Mouse (Mus musculus): Measurements from ENCODE around the gene Caln1. TPM values are rescaled to one million over a fixed set of nuclear protein-coding genes. Genes with fewer than 3 reads are reported as not detected.
"Not testable (repeated sequence)": the region's sequence is repeated elsewhere in the genome, so short reads cannot be mapped to it uniquely, and the experiment has no call there.

Gene Caln1
- total RNA-seq, 2 experiments from 2014 or later, result 135 to 142 TPM

- DNase-seq, result no peak
Observed at GRCm38 (mm10) chr5:130553916-130554315, 184.7 kb downstream of the Caln1 start.

- DNase-seq, result no peak
Observed at GRCm38 (mm10) chr5:130563146-130563545, 193.9 kb downstream of the Caln1 start.

- no peak for DNase-seq
Observed at GRCm38 (mm10) chr5:130566002-130566401, 196.7 kb downstream of the Caln1 start.

- no peak for DNase-seq
Observed at GRCm38 (mm10) chr5:130577581-130577980, 208.3 kb downstream of the Caln1 start.

GRCm38 (mm10) chr5:130584042-130584441 lies 214.8 kb downstream of the Caln1 start:
- no peak for DNase-seq

- DNase-seq, result no peak
Observed at GRCm38 (mm10) chr5:130586257-130586656, 217.0 kb downstream of the Caln1 start.

GRCm38 (mm10) chr5:130596541-130596940 lies 227.3 kb downstream of the Caln1 start:
- DNase-seq, result no peak

- DNase-seq, result no peak
Observed at GRCm38 (mm10) chr5:130613657-130614056, 244.4 kb downstream of the Caln1 start.

- no peak for DNase-seq
Observed at GRCm38 (mm10) chr5:130614209-130614608, 245.0 kb downstream of the Caln1 start.

GRCm38 (mm10) chr5:130620060-130620459 lies 250.8 kb downstream of the Caln1 start:
- DNase-seq, result no peak

- no peak for DNase-seq
Observed at GRCm38 (mm10) chr5:130623206-130623605, 254.0 kb downstream of the Caln1 start.

GRCm38 (mm10) chr5:130627800-130628199 lies 258.5 kb downstream of the Caln1 start:
- DNase-seq, result no peak

- no peak for DNase-seq
Observed at GRCm38 (mm10) chr5:130635397-130635796, 266.1 kb downstream of the Caln1 start.

- no peak for DNase-seq
Observed at GRCm38 (mm10) chr5:130641881-130642280, 272.6 kb downstream of the Caln1 start.

- not testable (repeated sequence) for DNase-seq
Observed at GRCm38 (mm10) chr5:130646126-130646525, 276.9 kb downstream of the Caln1 start.

- no peak for DNase-seq
Observed at GRCm38 (mm10) chr5:130658141-130658540, 288.9 kb downstream of the Caln1 start.

- DNase-seq, result no peak
Observed at GRCm38 (mm10) chr5:130666091-130666490, 296.8 kb downstream of the Caln1 start.

GRCm38 (mm10) chr5:130672588-130672987 lies 303.3 kb downstream of the Caln1 start:
- no peak for DNase-seq

- no peak for DNase-seq
Observed at GRCm38 (mm10) chr5:130673092-130673491, 303.8 kb downstream of the Caln1 start.

- DNase-seq, result no peak
Observed at GRCm38 (mm10) chr5:130677895-130678294, 308.6 kb downstream of the Caln1 start.

- peak; percentile 54 to 60 for DNase-seq
Observed at GRCm38 (mm10) chr5:130685911-130686658, 316.8 kb downstream of the Caln1 start.

- no peak for DNase-seq
Observed at GRCm38 (mm10) chr5:130688385-130689138, 319.3 kb downstream of the Caln1 start.

- no peak for DNase-seq
Observed at GRCm38 (mm10) chr5:130691349-130691748, 322.1 kb downstream of the Caln1 start.

- DNase-seq, result no peak
Observed at GRCm38 (mm10) chr5:130699476-130699875, 330.2 kb downstream of the Caln1 start.
